Mouse (Mus musculus): ENCODE results near the gene Rps19bp1.

Gene Rps19bp1

DNA sequence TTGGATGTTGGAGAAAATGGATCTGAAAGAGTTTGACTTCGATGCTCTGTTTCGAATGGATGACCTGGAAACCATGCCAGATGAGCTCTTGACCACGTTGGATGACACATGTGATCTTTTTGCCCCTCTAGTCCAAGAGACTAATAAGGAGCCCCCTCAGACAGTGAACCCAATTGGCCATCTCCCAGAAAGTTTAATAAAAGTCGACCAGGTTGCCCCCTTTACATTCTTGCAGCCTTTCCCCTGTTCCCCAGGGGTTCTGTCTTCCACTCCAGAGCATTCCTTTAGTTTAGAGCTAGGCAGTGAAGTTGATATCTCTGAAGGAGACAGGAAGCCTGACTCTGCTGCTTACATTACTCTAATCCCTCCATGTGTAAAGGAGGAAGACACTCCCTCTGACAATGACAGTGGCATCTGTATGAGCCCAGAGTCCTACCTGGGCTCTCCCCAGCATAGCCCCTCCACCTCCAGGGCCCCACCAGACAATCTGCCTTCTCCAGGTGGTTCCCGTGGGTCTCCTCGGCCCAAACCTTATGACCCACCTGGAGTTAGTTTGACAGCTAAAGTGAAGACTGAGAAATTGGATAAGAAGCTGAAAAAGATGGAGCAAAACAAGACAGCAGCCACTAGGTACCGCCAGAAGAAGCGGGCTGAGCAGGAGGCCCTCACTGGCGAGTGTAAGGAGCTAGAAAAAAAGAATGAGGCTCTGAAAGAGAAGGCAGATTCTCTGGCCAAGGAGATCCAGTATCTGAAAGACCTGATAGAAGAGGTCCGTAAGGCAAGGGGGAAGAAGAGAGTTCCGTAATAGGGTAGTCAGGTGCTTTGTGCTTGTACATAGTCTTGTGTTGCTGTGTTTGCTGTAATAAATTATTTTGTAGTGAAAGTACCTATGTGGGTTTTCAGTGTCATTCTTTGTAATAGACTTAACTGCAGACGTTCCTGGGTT lies 7.2 kb downstream of the Rps19bp1 start:
- no peak for DNase-seq

GRCm38 (mm10) chr15:80256242-80256641 lies 7.9 kb downstream of the Rps19bp1 start:
- DNase-seq = no peak

DNA sequence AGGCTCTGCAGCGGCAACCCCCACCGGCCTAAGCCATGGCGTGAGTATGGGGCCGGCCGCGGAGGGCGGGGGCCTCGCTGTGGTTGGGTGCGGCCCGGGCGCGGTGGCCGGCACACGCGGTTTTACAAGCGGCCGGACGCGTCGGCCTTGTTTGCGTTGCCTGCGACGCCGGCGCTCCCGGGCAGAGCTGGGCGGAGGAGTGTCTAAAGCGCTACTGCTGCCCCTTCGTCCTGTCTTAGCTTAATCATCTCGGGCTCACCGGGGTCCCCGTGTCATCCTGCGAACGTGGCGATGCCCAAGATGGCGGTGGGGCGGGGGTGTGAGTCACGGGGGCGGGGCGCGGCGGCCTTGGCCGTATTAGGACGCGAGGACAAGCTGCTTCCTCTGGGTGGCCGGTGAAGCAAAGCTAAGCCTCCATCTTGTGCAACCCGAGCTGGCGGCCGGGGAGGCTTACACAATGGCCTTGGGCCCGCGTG lies 8.4 kb downstream of the Rps19bp1 start:
- DNase-seq = peak; percentile 60

GRCm38 (mm10) chr15:80254847-80255645 lies 9.1 kb downstream of the Rps19bp1 start, which contains the start of gene Atf4:
Gene Atf4 (plus strand): TSS chr15:80255184.
- peak; percentile 97 for DNase-seq

- DNase-seq = no peak
These were observed 9.9 kb downstream of the Rps19bp1 start for GRCm38 (mm10) chr15:80254207-80254606.

DNA sequence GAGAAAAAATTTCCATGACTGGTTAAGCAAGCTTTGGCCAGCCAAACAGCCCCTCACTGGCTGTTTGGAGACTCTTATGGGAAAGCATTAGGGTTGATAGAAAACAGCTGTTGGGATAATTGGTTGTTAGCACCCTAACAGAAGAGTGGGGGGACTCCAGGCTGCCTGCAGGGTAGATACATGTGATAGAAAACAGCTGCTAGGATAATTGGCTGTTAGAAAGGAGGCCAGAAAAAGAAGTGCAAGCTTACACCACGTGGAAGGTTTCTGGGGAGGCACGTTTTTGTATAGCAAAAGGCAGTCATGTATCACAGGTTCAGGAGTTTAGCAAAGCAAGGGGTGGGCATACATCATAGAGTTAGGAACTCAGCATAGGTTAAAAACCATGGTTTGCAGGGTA lies 10.6 kb downstream of the Rps19bp1 start:
- DNase-seq = no peak

- no peak for DNase-seq
These were observed 13.5 kb downstream of the Rps19bp1 start for GRCm38 (mm10) chr15:80250586-80250985.

- no peak for DNase-seq
These were observed 14.4 kb downstream of the Rps19bp1 start for GRCm38 (mm10) chr15:80249672-80250071.

GRCm38 (mm10) chr15:80248596-80248995 lies 15.5 kb downstream of the Rps19bp1 start:
- DNase-seq = no peak

DNA sequence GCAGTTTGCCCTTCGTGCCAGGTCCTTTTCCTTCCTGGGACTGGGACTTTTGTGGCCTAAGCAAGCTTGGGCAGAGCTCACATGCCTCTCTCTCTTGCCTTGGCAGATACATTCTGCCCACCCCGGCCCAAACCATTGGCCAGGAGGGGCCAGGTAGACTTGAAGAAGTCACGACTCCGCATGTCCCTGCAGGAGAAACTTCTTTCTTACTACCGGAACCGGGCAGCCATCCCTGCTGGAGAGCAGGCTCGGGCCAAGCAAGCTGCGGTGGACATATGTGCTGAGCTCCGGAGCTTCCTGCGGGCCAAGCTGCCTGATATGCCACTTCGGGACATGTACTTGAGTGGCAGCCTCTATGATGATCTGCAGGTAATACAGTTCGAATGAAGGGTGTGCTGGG lies 16.0 kb downstream of the Rps19bp1 start:
- DNase-seq = no peak

DNA sequence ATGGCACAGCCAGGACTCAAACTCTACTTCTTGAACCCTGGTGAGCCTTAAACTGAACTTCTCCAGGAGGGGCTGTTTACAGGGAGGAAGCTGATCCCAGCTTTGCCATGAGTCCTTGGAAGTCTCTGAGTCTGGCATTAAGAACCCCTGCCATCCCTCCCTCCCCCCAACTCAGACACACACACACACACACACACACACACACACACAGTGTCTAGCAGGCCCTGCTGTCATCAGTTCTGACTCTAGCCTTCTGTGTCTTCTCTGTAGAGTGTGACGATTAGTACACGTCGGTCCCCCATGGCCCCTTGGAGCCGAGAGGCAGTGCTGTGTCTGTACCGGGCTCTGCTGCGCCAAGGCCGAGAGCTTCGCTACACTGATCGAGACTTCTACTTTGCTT lies 28.6 kb downstream of the Rps19bp1 start, which contains the start of gene AC140267.1:
Gene AC140267.1, plus strand, starts transcription at position 301 of the 400 bp plus-strand sequence.
- no peak for DNase-seq

GRCm38 (mm10) chr15:80233733-80234509 lies 30.2 kb downstream of the Rps19bp1 start, which contains the start of gene Mief1:
Gene Mief1 (plus strand): TSS chr15:80234018.
- peak; percentile 98 for DNase-seq

- DNase-seq = no peak
These were observed 31.1 kb downstream of the Rps19bp1 start for GRCm38 (mm10) chr15:80233053-80233452.

- no peak for DNase-seq
These were observed 31.8 kb downstream of the Rps19bp1 start for GRCm38 (mm10) chr15:80232331-80232730.

DNA sequence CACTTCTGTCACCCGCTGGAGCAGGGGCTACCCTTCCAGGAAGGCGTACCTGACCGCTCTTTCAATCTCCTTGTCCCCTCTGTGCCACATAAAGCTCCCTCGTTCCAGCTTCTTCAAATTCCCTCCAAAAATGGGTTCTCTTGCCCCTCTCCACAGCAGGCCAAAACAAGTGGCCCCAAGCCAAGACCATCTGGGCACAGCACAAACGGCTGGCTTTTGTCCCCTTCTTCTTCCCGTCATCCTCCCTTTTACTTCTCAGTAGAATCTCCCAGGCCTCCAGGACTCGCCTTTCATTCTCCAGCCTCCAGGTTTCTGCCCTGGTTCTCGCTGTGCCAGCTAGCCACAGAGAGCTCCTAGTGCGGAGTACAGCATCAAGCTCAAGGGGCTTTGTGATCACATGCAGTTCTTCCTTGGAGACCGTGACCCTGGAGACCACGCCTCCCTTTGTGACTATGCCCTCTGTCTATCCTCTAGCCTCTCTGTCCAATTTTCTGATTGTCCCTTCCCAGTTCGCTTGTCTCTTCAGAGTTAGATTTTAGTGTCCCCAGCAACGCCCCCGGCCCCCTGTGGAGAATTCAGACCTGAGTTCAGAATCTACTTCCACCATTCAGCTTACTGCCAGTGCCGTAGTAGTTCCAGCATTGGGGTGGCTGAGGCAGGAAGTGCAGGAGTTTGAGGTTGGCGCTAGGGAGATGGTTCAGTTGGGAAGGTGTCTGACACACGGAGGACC lies 35.9 kb downstream of the Rps19bp1 start:
- DNase-seq = no peak

DNA sequence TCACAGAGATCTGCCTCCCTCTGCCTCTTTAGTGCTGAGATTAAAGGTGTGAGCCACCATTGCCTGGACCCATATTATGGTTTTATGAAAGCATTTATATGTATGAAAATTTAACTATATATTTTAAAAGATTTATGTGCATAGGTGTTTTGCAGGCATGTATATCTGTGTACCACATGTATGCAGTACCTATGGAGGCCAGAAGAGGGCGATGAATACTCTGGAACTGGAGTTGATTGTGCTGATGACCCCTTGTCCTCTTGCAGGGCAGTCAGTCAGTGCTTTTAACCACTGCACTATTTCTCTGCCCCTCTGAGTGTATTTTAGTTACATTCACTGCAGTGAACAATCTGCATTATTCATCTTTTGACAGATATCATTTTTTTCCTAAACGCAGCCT lies 38.3 kb downstream of the Rps19bp1 start:
- no peak for DNase-seq

DNA sequence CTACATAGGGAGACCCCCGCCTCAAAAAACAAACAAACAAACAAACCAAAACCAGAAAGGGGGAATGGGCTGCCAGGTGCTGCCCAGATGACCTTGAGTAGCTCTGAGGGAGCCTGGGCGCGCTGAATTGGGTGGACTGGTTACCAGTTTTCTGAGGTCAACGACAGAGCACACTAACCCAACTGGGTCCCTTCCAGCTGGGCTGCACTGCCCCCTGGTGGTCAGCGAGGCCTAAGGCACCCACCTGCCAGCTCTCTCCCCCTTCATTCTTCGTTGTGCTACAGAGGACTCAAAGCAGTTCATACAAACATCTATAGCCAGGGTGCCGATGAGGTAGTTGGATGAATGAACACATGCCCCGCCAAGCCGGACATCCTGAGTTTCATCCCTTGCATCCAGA lies 38.9 kb downstream of the Rps19bp1 start:
- peak; percentile 27 for DNase-seq

GRCm38 (mm10) chr15:80223751-80224150 lies 40.4 kb downstream of the Rps19bp1 start:
- no peak for DNase-seq

DNA sequence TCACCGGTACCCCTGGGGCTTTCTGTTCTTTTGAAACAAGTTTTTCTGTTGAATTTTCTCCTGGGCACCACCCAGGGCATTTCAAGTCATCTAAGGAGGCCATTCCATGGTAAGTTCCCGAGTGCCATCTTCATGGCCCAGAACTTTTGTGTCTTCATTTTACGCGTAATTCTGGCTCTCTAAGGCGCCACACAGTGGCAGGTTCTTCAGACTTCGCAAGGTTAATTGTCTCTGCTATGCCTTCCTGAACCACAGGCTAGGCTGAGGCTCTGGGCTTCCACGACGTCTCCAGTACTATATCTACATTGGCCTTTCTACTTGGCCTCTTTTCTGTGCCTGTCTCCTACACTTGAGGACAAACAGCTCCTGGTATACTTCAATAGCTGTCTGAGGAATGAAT lies 43.1 kb downstream of the Rps19bp1 start:
- no peak for DNase-seq

GRCm38 (mm10) chr15:80219705-80220657 lies 44.1 kb downstream of the Rps19bp1 start:
- DNase-seq = no peak

- no peak for DNase-seq
These were observed 44.9 kb downstream of the Rps19bp1 start for GRCm38 (mm10) chr15:80219211-80219610.

All from right cerebral cortex, postnatal 25 days (tissue).